Mouse (Mus musculus) liver, adult 2 months (tissue): Measurements from ENCODE around the gene Itga3.

ENCODE experiments used
- CTCF ChIP-seq: fragments of 200-500 bp; IDR thresholded peaks from 2 replicates; pipeline ENCODE4 v1.5.1; 2011; ENCODE audit warnings: low read depth, low read length, control low read depth
- POLR2A ChIP-seq: fragments of 200-500 bp; IDR thresholded peaks from 2 replicates; pipeline ENCODE4 v1.6.1; 2011; ENCODE audit warnings: low read length, control low read depth; ENCODE audit not compliant: insufficient read depth; ENCODE audit errors: extremely low read depth

GRCm38 (mm10) chr11:95033617-95034016 is 43.0 kb downstream of the Itga3 start:
- TF ChIP-seq CTCF (no peak), POLR2A (no peak)
